Mouse (Mus musculus): Measurements from ENCODE around the gene Tiam2.
A peak's percentile ranks its signal among the peaks of the same experiment; 100 is the strongest.

Gene Tiam2

DNA sequence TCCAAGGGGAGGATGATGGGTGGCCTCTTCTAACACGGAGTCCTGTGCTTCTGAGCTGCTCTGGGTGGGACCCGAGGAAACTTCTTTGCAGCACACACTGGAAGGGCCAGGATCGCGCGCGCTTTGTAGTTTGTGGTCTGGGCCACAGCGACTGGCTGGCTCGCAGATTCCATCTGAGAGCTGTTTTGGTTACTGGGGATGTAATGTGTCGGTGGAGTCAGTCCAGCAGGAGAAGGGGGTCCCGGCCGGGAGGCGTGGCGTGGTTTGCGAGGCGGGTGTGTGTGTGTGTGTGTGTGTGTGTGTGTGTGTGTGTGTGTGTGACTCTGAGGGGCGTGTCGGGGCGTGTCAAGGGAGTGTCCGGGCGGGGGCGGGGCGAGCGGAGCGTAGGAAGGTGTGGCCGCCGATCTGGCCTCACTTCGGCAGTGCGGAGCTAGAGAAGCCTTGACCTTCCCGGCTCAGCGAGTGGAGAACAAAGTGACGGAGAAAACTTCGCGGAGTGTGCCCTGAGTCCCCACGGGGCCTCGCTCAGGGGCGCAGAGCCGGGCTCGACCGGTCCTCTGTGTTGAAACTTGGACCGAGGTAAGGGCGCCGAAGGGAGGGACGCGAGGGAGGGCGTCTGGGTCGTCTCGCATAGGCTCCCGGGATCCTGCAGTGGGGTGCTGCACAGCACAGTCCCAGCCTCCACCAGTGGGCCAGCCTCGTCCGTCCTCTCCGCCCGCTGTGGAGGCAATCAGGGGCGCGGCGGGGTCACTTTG, at the start of gene Tiam2:
Gene Tiam2 (plus strand): TSS at position 426 of the 755 bp plus-strand sequence.
- DNase-seq (ENCODE audit: low read depth, low spot score), result peak; percentile 58

DNA sequence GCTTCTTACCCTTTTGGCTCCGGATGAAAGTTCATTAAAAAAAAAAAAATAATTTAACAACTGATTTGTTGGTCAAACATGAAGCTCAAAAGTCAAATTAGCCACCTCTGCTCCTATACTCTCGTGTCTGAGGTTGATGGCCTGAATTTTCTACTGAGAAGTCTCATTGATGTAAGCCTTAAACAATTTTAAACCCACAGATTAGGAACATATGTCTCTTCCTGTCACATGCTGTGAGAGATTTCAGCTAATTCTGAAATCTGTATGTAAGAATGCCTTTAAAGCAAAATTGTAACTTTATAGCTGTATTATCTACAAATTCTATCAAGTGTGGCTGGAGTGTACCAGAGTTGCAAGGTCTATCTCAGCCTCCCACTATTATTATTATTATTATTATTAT, 46.1 kb upstream of the Tiam2 start:
- DNase-seq (ENCODE audit: low read depth, low spot score), result no peak

DNA sequence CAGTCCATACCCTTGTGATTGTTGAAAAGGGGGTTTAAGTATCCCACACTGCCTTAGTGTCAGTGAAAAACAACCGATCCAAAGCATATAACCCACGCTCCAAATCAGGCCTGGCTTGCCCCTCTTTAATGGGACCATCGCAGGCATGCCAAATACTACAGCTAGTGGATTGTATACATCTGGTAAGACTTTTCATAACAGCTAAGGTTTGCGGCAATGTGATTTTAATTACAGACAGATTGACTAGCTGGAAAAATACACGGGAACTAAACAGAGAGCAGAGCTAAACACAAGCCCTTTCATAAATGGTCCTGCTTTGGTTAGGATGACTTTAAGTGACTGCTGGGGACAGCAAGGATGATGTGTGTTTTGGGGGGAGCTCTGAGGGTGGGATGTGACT, 44.4 kb upstream of the Tiam2 start:
- peak; percentile 71 for DNase-seq (ENCODE audit: low read depth, low spot score)

DNA sequence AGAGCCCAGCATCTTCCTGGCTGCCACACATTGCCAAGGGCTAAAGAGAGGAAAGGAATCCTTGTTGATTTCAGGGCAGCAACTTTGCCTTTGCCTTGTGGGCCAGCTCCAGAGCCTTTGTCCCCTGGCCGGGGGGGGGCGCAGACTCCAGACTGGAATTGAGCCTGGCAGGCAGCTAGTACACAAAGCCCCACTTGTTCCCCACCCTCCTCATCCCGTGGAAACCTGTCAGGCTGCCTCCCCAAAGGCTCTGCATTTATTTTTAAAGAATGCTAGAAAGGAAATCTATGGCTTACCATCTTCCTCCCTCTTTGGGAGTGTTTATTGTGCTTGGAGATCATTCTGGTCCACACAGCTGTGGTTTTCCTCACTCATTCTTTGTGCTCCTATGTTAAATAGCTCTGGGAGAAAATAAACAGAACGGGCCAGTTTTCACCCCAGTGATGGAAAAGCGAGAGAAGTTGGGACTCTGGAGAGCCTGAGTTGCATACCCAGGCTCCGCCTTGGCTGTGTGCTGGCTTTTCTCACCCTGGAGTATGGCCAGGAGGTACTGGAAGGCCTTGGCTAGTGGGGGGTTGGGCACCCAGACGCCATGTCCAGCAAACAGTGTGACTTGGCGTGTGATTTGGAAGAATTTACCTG, 41.2 kb upstream of the Tiam2 start:
- DNase-seq (ENCODE audit: low read depth, low spot score), result no peak

GRCm38 (mm10) chr17:3286123-3286825, 40.1 kb upstream of the Tiam2 start:
- no peak for DNase-seq (ENCODE audit: low read depth, low spot score)

DNA sequence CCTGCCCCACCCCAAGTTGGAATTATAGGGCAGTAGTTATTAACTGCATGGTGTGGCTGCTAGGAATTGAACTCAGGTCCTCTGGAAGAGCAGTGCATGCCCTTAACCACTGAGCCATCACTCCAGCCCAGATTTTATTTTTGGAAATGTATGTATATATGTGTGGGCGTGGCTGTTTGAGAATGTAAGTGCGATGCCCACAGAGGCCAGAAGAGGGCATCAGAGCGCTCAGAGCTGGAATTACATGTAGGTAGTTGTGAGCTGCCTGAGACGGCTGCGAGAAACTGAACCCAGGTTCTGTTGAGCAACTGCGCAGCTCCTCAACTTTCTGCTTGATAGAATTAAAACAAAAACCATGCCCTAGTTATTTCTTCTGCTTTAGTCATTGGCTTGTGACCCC, 38.0 kb upstream of the Tiam2 start:
- peak; percentile 74 for DNase-seq (ENCODE audit: low read depth, low spot score)

- no peak for DNase-seq (ENCODE audit: low read depth, low spot score)
Measured at GRCm38 (mm10) chr17:3295097-3295496, 31.3 kb upstream of the Tiam2 start.

GRCm38 (mm10) chr17:3299487-3299886, 26.9 kb upstream of the Tiam2 start:
- no peak for DNase-seq (ENCODE audit: low read depth, low spot score)

- no peak for DNase-seq (ENCODE audit: low read depth, low spot score)
Measured at GRCm38 (mm10) chr17:3305926-3306325, 20.4 kb upstream of the Tiam2 start.

GRCm38 (mm10) chr17:3313711-3314624, 12.4 kb upstream of the Tiam2 start:
- DNase-seq (ENCODE audit: low read depth, low spot score), result peak; percentile 62

GRCm38 (mm10) chr17:3314625-3315020, 11.8 kb upstream of the Tiam2 start:
- no peak for DNase-seq (ENCODE audit: low read depth, low spot score)

DNA sequence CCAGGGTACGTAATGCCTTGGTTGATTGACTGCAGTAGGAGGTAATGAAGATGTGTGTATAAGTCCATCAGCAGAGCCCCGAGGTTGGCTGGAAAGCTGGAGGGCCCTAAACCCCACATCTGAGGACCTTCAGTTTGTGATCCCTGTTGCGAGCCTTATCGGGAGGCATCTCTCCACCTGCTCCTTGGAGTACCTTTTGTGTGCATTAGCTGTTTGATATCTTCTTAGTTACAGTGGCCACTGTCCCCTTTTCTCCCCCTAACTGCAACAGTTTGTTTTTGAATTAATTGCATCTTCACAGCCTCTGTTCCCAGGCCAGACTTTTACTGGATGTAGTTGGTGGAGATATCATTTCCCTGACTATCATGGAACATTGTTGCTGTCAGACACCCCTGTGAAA, 10.8 kb upstream of the Tiam2 start:
- no peak for DNase-seq (ENCODE audit: low read depth, low spot score)

GRCm38 (mm10) chr17:3326903-3327279, 518 bp downstream of the Tiam2 start:
- no peak for DNase-seq (ENCODE audit: low read depth, low spot score)

GRCm38 (mm10) chr17:3327335-3327734, 962 bp downstream of the Tiam2 start:
- no peak for DNase-seq (ENCODE audit: low read depth, low spot score)

DNA sequence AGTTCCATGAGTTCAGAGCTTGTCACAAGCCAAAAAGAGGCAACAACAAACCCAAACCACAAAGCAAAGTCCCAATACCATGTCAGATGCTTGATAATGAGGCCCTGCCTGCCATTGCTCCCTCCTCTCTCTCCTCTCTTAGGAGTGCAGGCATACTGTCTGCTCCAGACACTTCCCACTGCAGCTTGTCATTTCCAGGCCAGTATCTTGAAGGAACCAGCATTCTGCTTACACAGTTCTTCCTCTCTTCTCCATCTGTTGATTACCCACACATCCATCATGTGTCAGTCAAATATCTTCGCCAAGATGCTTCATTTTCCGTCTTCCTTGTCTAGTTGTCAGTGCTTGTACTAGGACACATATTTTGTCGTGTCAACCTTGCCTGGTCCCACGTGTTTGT, 2.4 kb downstream of the Tiam2 start:
- no peak for DNase-seq (ENCODE audit: low read depth, low spot score)

DNA sequence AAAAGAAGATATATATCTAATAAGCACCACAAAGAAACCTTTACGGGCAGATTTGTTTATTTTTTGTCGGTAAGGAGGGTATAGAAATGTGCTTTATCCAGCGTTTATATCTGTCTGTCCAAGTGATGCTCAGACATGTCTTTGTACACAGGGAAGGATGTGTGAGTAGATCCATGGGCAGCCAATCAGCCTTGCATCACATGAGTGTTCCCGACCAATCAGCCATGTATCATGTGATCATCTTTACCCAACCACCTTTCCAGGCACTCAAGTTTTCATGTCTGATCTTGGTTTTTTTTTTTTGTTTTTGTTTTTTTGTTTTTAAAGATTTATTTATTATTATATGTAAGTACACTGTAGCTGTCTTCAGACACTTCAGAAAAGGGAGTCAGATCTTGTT, 3.1 kb downstream of the Tiam2 start:
- no peak for DNase-seq (ENCODE audit: low read depth, low spot score)

- no peak for DNase-seq (ENCODE audit: low read depth, low spot score)
Measured at GRCm38 (mm10) chr17:3331721-3332461, 5.5 kb downstream of the Tiam2 start.

DNA sequence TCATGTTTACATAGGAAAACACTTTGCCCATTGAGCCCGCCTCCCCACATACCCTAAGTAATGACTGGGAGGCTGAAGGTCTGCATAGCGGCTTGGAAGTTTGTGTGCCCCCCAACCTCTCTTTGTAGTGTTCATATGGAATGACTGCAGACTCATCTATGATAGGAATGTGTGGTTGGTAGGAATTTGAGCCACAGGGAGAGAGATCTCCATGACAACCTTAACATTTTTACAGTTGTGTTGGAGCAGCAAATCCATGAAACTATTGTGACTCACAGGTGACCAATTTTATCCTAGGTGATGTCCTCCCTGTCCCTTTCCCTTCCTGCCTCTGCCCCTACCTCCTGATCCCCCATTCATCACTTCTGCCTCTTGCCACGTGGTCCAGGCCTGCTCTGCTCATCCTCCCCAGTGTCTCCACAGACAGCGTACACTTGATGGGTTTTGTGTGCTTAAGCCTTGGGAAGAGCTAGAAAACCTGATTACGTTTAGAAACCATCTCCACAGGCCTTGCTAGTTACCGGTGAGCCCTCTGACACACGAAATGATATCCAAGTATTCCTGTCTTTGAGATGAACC, 9.9 kb downstream of the Tiam2 start:
- no peak for DNase-seq (ENCODE audit: low read depth, low spot score)

DNA sequence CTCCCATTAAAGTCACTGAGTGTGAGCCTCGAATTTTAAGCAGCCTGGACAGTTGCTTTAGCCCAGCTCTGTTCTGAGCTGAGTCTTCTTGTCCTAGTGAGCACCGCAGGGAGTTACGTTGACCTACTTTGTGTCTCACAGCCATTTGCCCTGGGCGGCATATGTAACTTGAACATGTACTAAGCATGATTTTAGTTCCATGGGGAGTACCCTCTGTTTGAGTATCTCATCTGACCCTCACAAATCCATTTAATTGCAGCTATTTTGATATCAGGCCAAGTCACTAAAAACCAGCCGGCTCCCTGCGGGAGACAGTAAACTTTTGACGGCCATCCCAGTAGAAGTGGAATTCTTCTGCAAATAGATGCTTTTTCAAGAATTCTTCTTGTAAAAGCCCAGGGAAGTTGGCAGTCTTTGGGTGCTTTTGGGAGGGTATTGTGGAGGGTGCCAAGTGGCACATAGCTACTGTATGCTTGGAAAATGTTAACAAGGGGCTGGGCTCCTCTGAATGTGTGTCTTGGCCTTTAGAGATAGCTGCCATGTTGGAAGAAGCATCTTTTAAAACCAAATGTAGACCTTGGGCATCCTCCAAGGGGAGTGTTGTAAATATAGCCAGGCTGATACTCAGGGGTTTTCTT, 10.6 kb downstream of the Tiam2 start:
- no peak for DNase-seq (ENCODE audit: low read depth, low spot score)

GRCm38 (mm10) chr17:3337525-3337888, 11.1 kb downstream of the Tiam2 start:
- no peak for DNase-seq (ENCODE audit: low read depth, low spot score)
